Mouse (Mus musculus) left cerebral cortex, adult 18-20 months (tissue): ENCODE measurements at regions not wholly inside any gene's neighbourhood (a gene's known extent, or its start where the extent isn't known, plus 50 kb on each side); places are given as distances from the start of the nearest gene placed in this dataset.

Experiments
- DNase-seq, 2 experiments: peaks; one replicate each; pipeline ENCODE4 v3.0.0; 2021 to 2022; ENCODE audit warnings: low spot score in 2 of 2, mixed read lengths in 1 of 2

- DNase-seq = no peak
Observed at GRCm38 (mm10) chr2:173930606-173931177, 145.4 kb upstream of the Stx16 start.

DNA sequence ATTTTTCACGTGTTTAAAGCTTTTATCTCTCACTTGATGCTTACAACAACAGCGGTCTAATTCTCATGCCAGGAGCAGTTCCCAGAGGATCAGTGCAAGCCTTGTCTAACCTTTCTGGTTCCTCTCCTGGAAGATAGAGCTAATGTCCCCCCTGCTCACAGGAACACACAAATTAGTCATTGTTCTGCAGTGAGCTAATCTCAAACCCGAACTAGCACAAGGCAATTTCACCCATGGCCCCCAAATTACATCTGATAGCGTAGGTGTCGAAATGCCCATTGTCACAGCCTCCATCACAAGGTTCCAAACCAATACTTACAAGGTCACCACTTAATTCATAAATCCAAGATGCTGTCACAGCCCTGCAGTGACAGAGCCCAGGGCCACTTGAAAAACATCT is 140.4 kb upstream of the Stx16 start:
- no peak for DNase-seq

DNA sequence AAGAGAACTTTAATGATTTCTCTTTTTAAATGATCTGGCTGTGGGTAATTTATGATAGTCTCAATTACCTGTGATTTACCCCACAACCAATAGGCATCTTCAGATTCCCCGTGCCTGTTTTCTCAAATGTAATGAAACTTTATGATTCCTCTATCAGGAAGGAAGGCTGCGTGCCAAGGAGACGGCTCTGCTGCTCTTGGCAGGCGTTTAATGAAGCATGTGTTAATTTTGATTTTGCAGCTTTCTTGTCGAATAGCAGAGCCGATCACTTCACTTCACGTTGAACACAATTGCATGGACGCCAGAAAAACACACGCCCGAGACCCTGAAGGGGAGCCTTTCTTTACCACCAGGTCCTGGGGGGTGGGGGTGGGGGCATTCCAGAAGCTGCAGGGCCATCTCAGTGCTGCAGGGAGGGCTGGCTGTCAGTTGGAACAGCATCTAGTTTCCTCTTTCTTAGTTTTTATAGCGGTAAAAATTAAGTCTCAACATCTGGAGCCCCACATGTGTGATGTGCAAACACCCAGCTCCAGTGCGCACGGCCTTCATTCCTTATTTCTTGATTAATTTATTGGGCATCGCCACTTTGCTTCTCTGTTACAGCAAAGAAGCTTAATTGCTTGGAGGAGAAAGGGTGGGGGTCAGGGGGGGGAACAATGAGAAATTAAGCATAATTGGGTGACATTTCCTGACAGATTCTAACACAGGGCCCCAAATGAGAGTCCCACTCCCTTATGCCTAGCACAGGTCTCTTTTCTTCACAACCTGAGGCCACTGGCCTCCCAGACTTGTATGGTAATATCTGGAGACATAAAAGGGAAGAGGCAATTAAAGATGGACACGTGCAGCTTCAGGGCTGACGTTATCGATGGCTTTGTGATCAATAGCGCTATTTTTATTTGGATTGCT is 138.3 kb upstream of the Stx16 start:
- no peak for DNase-seq

- DNase-seq = no peak
Observed at GRCm38 (mm10) chr2:173938440-173938787, 137.7 kb upstream of the Stx16 start.

DNA sequence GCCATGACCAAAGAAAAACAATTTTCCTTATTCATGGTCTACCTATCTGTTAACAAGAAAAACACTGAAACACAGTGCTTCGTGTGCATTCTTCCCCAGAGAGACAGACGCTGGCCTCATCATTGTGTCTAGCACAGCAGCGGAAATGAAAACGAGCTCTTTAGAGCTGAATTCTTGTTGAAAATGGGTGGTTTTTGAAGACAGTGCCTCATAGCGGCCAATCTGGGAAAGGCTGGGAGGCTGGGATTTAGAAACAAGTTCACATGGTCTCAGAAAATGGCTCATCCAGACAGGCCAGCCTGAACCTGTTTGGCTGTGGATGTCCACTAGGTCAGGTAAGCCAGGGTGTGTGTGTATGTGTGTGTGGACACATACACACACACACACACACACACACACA is 130.7 kb upstream of the Stx16 start:
- no peak for DNase-seq

- no peak for DNase-seq
Observed at GRCm38 (mm10) chr2:173948586-173948985, 127.5 kb upstream of the Stx16 start.

DNA sequence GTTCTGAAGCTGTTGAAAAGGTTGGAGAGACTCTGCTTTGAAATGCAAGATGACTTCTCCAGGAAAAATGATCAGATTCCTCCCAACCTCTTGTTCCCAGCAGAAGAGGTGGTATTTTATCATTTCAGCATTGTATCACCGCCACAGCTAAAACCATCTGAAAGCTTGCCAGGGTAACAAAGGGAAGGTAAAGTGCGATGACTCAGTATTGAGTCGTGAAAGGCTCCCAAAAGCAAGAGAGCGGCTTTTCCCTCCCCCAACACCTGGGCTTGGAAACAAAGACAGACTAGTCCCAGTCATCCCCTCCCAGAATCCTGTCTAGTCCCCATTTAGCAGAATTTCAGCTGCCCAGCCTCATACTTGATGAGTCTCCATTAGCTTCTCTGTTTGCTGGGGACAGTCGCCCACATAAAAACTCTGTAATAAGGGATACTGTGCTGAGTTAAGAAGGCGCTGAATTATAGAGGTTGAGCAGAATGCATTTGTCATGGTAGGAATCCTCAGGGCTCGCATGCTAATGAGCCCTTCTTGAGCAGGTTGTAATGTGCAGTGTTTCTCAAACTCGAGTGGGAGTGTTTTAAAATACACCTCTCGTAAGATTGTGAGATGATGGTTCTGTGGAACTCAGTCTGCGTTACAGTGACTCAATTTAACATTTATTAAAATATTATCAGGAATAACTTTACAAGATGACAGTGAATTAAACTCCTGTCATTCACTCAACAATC is 125.8 kb upstream of the Stx16 start:
- no peak for DNase-seq

DNA sequence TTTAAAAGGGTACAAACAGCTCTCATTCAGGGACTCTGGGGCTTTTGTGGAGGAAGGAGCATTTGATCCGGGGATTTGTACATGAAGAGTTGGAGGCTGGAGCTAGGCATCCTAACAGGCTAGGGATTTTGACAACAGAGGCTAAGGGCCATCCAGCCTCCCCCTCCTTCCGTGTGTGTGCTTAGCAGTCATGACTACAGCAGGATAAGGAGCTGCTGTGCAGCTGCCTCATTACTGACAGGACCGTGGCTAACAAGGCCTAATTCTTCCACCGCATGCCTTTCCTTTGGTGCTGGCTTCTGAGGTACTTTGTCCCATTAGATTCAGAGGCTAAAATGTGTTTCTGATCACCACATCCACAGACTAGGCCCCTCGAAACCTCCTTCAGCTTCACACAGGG is 110.0 kb upstream of the Stx16 start:
- no peak for DNase-seq

GRCm38 (mm10) chr2:173970789-173971188 is 105.3 kb upstream of the Stx16 start:
- no peak for DNase-seq

DNA sequence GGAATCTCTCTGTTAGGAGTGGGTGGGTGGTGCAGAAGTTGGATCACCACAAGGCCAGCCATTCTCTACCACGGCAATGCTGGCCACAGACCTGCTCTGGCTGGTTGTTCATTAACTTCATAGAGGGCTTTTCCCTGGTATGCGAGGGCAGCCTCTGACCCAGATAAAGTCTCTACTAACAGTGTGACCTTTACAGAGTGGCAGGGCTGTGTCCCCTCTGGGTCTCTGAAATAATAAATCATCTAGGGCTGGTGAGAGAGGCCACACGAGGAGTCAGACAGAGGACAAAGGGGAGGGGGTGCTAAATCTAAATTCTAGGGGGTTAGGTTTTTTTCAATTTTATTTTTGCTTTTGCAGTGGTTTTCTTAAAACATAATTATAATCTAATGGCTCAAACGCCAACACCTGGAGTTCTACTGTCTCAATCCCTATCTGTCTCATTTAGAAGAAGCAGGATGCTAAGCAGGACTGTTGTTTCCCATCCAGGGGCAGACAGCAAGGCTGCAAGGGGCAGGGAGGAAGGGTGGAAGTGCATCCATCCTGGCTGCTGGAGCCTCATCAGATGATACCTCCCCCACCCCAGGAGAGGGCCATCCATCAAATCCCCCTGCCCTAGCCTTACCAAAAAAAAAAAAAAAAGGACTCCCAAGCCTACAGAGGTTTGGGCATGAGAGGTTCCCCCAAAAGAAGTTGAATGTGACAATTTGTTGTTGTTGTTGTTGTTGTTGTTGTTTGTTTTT is 99.6 kb upstream of the Stx16 start:
- DNase-seq = no peak

DNA sequence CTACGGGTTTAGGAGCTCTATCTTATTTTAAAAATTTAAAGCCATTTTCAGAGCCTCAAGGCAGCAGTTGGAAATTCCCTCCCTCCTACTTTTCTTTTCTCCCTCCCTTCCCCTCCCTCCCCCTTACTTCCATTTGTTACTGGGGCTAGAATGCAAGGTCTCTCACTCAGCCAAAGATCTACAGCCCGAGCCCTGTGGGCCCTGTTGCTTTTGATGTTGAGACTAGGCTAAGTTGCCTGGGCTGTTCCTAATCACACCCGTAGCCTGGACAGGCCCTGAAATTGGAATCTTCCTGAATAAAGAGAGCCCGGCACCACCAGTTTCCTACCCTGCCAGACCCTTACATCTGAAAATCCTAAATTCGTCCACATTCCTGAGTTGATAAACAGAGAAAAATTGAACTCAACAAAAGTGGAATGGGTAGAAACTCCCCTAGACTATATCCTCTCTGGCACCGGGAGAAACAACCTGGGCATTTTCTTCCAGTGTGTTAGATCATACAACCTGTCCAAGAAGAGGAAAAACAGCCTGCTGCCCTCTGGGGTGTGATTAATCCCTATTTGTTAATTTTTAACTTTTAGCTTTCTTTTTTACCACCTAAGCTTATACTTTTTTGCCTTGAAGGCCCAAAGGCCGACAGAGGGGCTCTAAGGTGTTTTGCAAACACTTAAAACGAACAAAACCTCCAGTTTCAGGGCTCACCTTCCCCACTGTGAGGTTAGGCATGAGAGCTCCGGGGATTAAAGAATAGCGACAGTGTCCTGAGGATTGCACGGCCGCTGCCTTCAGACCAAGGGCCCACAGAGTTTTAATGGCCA is 98.7 kb upstream of the Stx16 start:
- no peak for DNase-seq

DNA sequence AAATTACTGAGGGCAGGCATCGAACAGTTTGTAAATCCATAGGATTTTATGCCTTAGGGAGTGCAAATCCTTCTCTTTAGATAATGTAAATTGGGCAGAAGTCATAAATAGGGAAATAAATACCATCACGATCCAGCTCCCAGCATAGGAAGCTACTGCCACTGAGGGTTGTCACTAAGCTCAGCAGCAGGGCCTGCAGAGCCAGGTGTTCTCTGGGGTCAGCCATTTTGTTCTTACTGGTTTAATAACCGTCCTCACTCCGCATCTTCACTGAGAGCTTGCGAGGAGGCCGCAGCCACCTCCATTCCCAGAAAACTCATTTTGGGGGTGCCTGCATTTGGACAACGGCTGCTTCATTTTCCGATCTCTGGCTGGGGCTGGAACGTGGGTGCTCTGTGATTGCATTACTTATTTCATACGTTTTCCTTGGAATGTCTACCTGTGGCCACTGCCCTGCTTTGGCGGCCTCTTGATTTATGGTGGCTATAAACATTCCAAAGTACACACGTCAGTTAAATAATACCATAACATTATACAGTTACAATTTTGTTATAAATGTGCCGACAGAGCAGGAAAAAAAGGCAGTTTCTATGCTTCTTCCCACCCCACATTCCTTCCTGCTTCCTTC is 97.9 kb upstream of the Stx16 start:
- DNase-seq = no peak

- DNase-seq = no peak
Observed at GRCm38 (mm10) chr2:173981036-173981435, 95.1 kb upstream of the Stx16 start.

- DNase-seq = no peak
Observed at GRCm38 (mm10) chr2:173987516-173987915, 88.6 kb upstream of the Stx16 start.

GRCm38 (mm10) chr2:173987921-173988320 is 88.2 kb upstream of the Stx16 start:
- no peak for DNase-seq

DNA sequence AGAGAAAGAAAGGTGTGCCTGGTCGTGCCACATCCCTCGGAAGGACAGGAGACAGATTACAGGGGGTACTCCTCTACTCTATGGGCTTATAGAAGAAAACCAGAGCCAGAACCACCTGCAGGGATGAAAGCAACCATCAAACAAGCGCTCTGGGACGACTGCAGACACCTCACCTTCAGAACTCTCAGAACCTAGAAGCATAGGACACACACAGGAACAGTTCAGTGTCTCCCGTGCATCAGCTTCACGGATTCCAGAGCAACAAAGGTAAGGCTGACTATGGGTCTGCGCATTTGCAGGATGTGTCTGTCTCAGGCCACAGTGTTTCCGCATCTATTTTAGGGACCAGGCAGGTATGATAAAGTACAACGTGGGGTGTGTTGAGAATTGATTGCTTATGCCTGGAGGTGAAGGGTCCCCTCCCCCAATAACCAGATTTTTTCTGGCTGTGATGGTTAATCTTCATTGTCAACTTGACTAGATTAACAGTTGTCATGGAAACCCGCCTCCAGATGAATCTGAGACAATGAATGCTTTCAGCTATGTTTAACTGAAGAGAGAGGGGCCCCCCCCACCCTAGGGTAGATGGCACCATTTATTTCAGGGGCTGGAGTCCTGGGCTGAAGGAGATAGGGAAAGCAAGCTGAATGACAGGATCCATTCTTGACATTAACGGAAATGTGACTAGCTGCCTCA is 87.3 kb upstream of the Stx16 start:
- DNase-seq = no peak

GRCm38 (mm10) chr2:173990664-173991063 is 85.4 kb upstream of the Stx16 start:
- DNase-seq = no peak

DNA sequence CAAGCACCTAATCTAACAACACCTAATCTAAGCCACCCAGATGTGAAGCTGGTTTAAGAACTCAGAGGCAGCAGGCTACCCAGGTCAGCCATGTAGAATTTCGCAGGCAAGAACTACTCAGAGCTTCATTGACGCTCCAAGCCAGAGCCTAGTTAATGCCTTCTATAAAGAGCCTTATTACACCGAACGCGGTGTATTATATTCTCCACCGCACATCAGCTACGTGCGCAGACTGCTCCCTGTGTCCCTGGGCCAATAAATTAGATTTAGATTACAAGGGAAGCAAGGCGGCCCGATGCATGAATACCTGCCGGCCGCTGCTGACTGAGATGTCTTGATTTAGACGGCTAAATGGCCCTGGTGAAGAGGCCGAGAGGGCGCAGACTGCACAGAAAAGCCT is 84.7 kb upstream of the Stx16 start:
- DNase-seq = no peak

DNA sequence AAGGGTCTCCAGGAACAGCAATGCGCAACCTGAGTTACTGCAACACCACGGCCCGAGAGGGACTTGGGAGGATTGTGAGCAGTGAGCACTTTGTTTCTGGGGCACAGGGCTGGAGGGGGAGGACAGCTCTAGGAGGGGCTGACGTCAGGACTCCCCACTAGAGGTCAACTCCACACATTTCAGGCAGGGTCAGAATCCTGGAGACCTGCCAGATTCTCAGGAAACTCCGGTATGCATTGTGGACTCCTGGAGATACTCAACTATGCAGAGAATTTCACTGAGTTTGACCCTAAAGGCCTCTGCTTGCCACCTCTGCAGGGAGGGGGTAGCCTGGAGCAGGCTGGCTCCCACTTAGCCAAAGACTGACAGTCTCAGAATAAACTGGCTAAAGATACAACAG is 84.1 kb upstream of the Stx16 start:
- DNase-seq = no peak
